Mouse (Mus musculus) intestine, postnatal 0 days (tissue): ENCODE data around the gene St3gal2. TPM values are rescaled to one million over a fixed set of nuclear protein-coding genes. Genes with fewer than 3 reads are reported as not detected.
A peak's percentile ranks its signal among the peaks of the same experiment; 100 is the strongest.

Experiments used
- ATAC-seq: fragments of 200-750 bp; cut with Nextera tagmentation; 2 replicates; pipeline ENCODE4 v1.8.0; 2017; ENCODE audit warnings: mild to moderate bottlenecking, moderate TSS enrichment, moderate library complexity
- H3K27ac ChIP-seq: fragments of 300-500 bp; sonication (generic); 2 replicates; pipeline ENCODE4 v1.5.1; 2014; ENCODE audit warnings: mild to moderate bottlenecking, low read depth, low read length, moderate library complexity
- H3K27me3 ChIP-seq: fragments of 300-500 bp; sonication (generic); replicated peaks from 2 replicates; pipeline ENCODE4 v1.6.1; 2014; ENCODE audit warnings: low read length, mixed read lengths; ENCODE audit not compliant: control insufficient read depth, insufficient read depth
- H3K36me3 ChIP-seq: fragments of 300-500 bp; sonication (generic); 2 replicates; pipeline ENCODE4 v1.6.1; 2014; ENCODE audit warnings: mild to moderate bottlenecking, moderate library complexity; ENCODE audit not compliant: control insufficient read depth, insufficient read depth
- H3K4me1 ChIP-seq: fragments of 300-500 bp; sonication (generic); replicated peaks from 2 replicates; pipeline ENCODE4 v1.6.1; 2014; ENCODE audit warnings: antibody characterized with exemption, low read length, mixed read lengths; ENCODE audit not compliant: control insufficient read depth, insufficient read depth
- H3K4me2 ChIP-seq: fragments of 300-500 bp; sonication (generic); replicated peaks from 2 replicates; pipeline ENCODE4 v1.6.1; 2014; ENCODE audit warnings: low read depth, mild to moderate bottlenecking, moderate library complexity
- H3K4me3 ChIP-seq: fragments of 300-500 bp; sonication (generic); 2 replicates; pipeline ENCODE4 v1.5.1; 2014; ENCODE audit warnings: low read depth, low read length
- H3K9ac ChIP-seq: fragments of 300-500 bp; sonication (generic); 2 replicates; pipeline ENCODE4 v1.6.1; 2014; ENCODE audit warnings: mild to moderate bottlenecking, low read depth, low read length
- H3K9me3 ChIP-seq: fragments of 300-500 bp; sonication (generic); 2 replicates; pipeline ENCODE4 v1.6.1; 2016; ENCODE audit warnings: mixed run types; ENCODE audit not compliant: control insufficient read depth
- CTCF ChIP-seq: sonication (generic); IDR thresholded peaks from 2 replicates; pipeline ENCODE4 v1.5.1; 2016; ENCODE audit warnings: low read depth, mild to moderate bottlenecking, control low read depth, antibody characterized with exemption, moderate library complexity
- WGBS: fragments of 180-500 bp; shearing (Covaris S2); extraction: QIAGEN DNeasy Blood & Tissue Kit; methylation state at CpG from one replicate; pipeline ENCODE4 v1.1.7; 2014; 5-methylcytosine and 5-hydroxymethylcytosine counted together
- polyA plus RNA-seq: library from polyadenylated mRNA; unstranded; fragments of >200 nt; fragmentation: Nextera tagmentation; extraction: Ambion mirVana; gene quantifications from 2 replicates; pipeline ENCODE4 v1.2.1, GENCODE M21; 2015

The St3gal2 gene
- polyA plus RNA-seq, 1 experiment from 2014 or later, result 5.1 TPM

DNA sequence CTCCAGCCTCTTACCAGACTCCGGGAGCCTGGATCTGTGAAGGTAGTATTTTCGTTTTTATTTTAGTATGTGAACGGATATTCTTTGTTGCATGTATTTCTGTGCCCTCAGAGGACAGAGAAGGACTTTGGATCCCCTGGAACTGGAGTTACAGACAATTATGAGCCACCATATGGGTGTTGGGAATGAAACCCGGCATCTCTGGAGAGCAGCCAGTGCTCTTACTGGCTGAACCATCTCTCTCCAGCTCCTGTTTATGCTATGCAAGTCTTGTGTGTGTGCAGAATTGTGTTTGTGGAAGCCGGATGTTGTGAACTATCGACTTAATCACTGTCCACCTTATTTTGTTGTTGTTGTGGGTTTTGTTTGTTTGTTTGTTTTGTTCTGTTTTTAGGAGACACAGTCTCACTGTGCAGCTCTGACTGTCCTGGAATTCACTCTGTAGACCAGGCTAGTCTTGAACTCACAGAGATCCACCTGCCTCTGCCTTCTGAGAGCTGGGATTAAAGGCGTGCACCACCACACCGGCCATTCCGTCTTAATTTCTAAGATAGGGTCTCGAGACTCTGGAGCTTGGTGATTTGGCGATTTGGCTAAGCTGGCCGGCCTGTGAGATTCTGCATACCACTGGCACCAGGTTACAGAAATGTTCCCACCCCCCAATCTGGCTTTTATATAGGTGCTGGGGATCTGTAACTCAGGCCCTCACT lies 39.5 kb downstream of the St3gal2 start:
- no peak for ATAC-seq
- H3K4me3 ChIP-seq, result no peak overlapping the region
- no peak overlapping the region for H3K9ac ChIP-seq
- no peak overlapping the region for H3K4me2 ChIP-seq
- no peak overlapping the region; the same call in 1 of the 2 replicates for H3K27ac ChIP-seq
- no peak for TF ChIP-seq CTCF
- 93% methylated on average over 12 of the region's 12 CpGs for WGBS
- H3K9me3 ChIP-seq, result no peaks in the 10 kb centered on the region
- H3K4me1 ChIP-seq, result no peaks in the 10 kb centered on the region
- no peaks in the 10 kb centered on the region for H3K27me3 ChIP-seq
- peaks cover 5% of the 10 kb centered on the region; the same call in 1 of the 2 replicates for H3K36me3 ChIP-seq

DNA sequence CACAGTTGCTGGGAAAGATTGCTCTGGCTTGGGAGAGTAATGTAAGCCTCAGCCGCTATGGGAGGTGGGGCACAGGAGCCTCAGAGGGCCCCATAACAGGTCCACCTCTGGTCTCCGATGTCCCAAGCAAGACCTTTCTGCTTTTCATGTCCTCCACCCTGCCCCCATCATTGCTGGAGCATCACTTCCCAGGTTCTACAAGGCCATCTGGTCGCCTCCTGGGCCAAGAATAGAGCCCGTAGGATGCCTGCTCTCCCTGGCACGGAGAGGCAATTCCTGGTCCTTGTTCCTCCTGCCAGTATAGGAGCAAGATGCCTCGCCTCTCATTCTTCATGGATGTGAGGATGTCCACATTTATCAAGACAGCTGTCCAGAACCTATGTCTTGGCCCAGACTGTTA lies 40.2 kb downstream of the St3gal2 start:
- 94% methylated on average over 6 of the region's 6 CpGs for WGBS
- no peaks in the 10 kb centered on the region for H3K9me3 ChIP-seq

DNA sequence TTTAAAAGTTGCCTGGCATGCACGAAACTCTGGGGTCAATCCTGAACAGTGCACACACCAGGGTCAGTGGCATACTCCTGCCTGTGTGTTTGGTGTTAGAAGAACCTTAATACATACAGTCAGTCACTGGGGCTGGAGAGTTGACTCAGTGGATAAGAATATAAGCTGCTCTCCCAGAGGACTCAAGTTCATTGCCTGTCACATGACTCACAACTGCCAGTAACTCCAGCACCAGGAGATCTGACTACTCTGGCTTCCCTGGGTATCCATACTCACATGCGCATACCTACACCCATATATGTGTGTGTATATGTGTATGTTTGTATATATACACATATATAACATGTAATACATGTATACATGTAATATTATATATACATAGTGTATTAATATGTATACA lies 43.3 kb downstream of the St3gal2 start:
- Histone ChIP-seq H3K9me3 (no peaks in the 10 kb centered on the region), H3K9ac (no peak overlapping the region), H3K4me1 (no peaks in the 10 kb centered on the region), H3K27ac (no peak overlapping the region), H3K4me2 (no peak overlapping the region), H3K4me3 (no peak overlapping the region), H3K27me3 (no peaks in the 10 kb centered on the region), H3K36me3 (peaks cover 5% of the 10 kb centered on the region; the same call in 1 of the 2 replicates)
- no peak for ATAC-seq
- WGBS, result 90% methylated on average over 2 of the region's 2 CpGs
- TF ChIP-seq CTCF, result no peak

More for the DNA sequence above, 40.2 kb downstream of the St3gal2 start:
- Histone ChIP-seq H3K4me1 (no peaks in the 10 kb centered on the region), H3K4me3 (no peak overlapping the region), H3K27ac (no peak overlapping the region), H3K27me3 (no peaks in the 10 kb centered on the region), H3K36me3 (peaks cover 5% of the 10 kb centered on the region; the same call in 1 of the 2 replicates), H3K9ac (no peak overlapping the region), H3K4me2 (no peak overlapping the region)
- ATAC-seq, result no peak
- TF ChIP-seq CTCF, result no peak

DNA sequence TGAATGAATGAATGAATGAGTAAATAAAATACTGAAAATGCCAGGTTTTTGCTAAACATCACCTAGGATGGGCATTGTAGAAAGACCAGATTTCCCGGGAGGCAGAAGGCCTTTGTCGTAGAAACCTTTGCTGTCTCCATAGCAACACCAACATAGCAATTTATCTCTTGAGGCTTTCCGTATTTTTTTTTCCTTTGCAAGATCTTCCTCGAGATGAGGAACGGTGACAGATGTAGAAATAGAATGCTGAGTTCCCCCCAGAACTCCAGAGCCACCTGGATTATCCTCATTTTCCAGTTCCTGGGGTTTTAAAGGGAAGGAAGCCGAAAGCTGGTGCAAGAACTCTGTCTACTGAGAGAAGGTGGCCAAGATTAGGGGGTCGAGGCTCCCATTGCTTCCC lies 44.9 kb downstream of the St3gal2 start:
- H3K36me3 ChIP-seq, result peaks cover 5% of the 10 kb centered on the region; the same call in 1 of the 2 replicates
- no peaks in the 10 kb centered on the region for H3K9me3 ChIP-seq
- H3K9ac ChIP-seq, result no peak overlapping the region
- H3K4me2 ChIP-seq, result no peak overlapping the region
- TF ChIP-seq CTCF, result no peak
- H3K27me3 ChIP-seq, result no peaks in the 10 kb centered on the region
- no peak for ATAC-seq
- H3K4me3 ChIP-seq, result no peak overlapping the region
- no peaks in the 10 kb centered on the region for H3K4me1 ChIP-seq
- WGBS, result 65% methylated on average over 7 of the region's 7 CpGs
- no peak overlapping the region for H3K27ac ChIP-seq

DNA sequence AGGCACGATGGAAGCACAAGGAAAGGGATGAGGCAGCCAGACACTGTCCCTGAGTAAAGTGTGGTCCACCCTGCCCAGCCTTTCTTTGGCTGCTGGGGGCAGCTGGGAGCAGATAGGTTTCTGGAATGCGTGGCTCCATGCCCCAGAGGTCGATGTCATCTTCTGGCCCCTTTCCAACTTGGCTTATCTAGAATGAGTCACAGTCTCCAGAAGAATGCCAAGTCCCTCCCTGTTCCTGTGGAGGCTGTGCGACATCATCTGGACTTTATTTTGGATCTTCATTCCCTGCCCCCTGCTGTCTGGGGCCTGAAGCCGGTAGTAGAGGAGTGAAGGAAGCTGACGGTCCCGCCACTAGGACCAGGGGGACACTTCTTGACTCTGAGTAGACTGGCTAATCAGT lies 45.9 kb downstream of the St3gal2 start:
- no peaks in the 10 kb centered on the region for H3K27me3 ChIP-seq
- H3K4me1 ChIP-seq, result no peaks in the 10 kb centered on the region
- no peak overlapping the region for H3K27ac ChIP-seq
- H3K4me3 ChIP-seq, result no peak overlapping the region
- H3K4me2 ChIP-seq, result no peak overlapping the region
- peak; percentile 36; the same call in 1 of the 2 replicates for ATAC-seq
- H3K36me3 ChIP-seq, result no peaks in the 10 kb centered on the region
- peak; percentile 57 for TF ChIP-seq CTCF
- no peaks in the 10 kb centered on the region for H3K9me3 ChIP-seq
- H3K9ac ChIP-seq, result no peak overlapping the region
- 20% methylated on average over 7 of the region's 7 CpGs for WGBS

DNA sequence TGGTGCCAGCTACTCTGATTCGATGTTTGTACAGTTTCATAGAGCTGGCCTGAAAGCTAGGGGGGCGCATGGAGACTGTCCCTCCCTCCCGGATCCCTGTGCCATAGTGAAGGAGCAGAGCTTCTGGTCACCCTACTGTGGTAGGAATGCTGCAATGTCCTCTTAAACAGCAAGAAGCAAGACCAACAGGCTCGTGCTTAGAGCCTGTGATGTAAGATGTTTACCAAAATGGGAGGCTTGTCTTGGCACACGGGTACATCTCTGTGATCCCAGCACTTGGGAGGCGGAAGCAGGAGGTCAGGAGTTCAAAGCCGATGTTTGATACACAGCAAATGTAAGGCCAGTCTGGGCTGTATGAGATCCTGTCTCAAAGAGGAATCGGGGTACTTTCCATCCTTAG lies 46.9 kb downstream of the St3gal2 start:
- Histone ChIP-seq H3K27me3 (no peaks in the 10 kb centered on the region), H3K4me2 (no peak overlapping the region), H3K4me1 (0 out of 2 replicates have a peak, but pooled peaks cover 3% of the 10 kb centered on the region), H3K36me3 (no peaks in the 10 kb centered on the region), H3K4me3 (no peak overlapping the region), H3K27ac (no peak overlapping the region), H3K9me3 (no peaks in the 10 kb centered on the region), H3K9ac (no peak overlapping the region)
- no peak for ATAC-seq
- TF ChIP-seq CTCF, result no peak
- 76% methylated on average over 8 of the region's 8 CpGs for WGBS
